Mouse (Mus musculus) G1E (cell line): ENCODE measurements around the gene 4930535I16Rik. TPM values are rescaled to one million over a fixed set of nuclear protein-coding genes. Genes with fewer than 3 reads are reported as not detected.
A peak's percentile ranks its signal among the peaks of the same experiment; 100 is the strongest.

ENCODE experiments used
- ATAC-seq: 2 replicates; pipeline ENCODE4 v1.8.0; 2016; ENCODE audit warnings: mild to moderate bottlenecking; ENCODE audit not compliant: insufficient number of reproducible peaks, poor library complexity, low FRiP score, severe bottlenecking; ENCODE audit errors: extremely low read depth
- DNase-seq: peaks from one replicate; pipeline ENCODE4 v3.0.0; 2012; ENCODE audit warnings: low spot score
- H3K27me3 ChIP-seq: 2 replicates; pipeline ENCODE4 v1.6.1; 2012; ENCODE audit warnings: mild to moderate bottlenecking, low read length, inconsistent platforms; ENCODE audit not compliant: insufficient read depth
- H3K36me3 ChIP-seq: replicated peaks from 2 replicates; pipeline ENCODE3; 2012; ENCODE audit warnings: mild to moderate bottlenecking, inconsistent platforms
- H3K4me1 ChIP-seq: 2 replicates; pipeline ENCODE4 v1.6.1; 2012; ENCODE audit warnings: low read depth, low read length, inconsistent platforms, mixed read lengths; ENCODE audit not compliant: insufficient read depth
- H3K4me3 ChIP-seq: 2 replicates; pipeline ENCODE4 v1.5.1; 2012; ENCODE audit warnings: low read depth, mild to moderate bottlenecking, inconsistent platforms, low read length, moderate library complexity, mixed read lengths
- H3K9me3 ChIP-seq: replicated peaks from 2 replicates; pipeline ENCODE4 v1.6.1; 2012; ENCODE audit warnings: inconsistent platforms
- CTCF ChIP-seq: IDR thresholded peaks from 2 replicates; pipeline ENCODE4 v1.5.1; 2012; ENCODE audit warnings: low read depth, low read length, inconsistent platforms, mixed read lengths
- GATA1 ChIP-seq: IDR thresholded peaks from 2 replicates; pipeline ENCODE4 v1.6.1; 2012; ENCODE audit warnings: borderline replicate concordance, low read length, inconsistent platforms, mixed read lengths
- GATA2 ChIP-seq: IDR thresholded peaks from 2 replicates; pipeline ENCODE4 v1.6.1; 2012; ENCODE audit warnings: low read depth, low read length, inconsistent platforms, borderline replicate concordance
- POLR2AphosphoS5 ChIP-seq: IDR thresholded peaks from 2 replicates; pipeline ENCODE4 v1.6.1; 2012; ENCODE audit warnings: low read depth, low read length, inconsistent platforms; ENCODE audit not compliant: insufficient replicate concordance
- TAL1 ChIP-seq: conservative IDR thresholded peaks from 2 replicates; pipeline ENCODE4 v1.6.1; 2012; ENCODE audit warnings: low read depth, low read length, inconsistent platforms, mixed read lengths
- polyA plus RNA-seq: library from polyadenylated mRNA; stranded (reverse); fragments of >175 nt; gene quantifications from 2 replicates; pipeline ENCODE4 v1.2.3, GENCODE M21; 2012
- total RNA-seq, 2 experiments: library from RNA; stranded (forward) in 1 of 2; stranded (reverse) in 1 of 2; fragments of 200-1000 nt in 1 of 2; fragments of >200 nt in 1 of 2; fragmentation: Nextera tagmentation in 1 of 2; gene quantifications; 2 replicates each; pipeline ENCODE4 v1.2.3; 2014 to 2017

Gene 4930535I16Rik
- not detected in 2 replicates for total RNA-seq (2014; fragmentation: Nextera tagmentation)
- not detected in 2 replicates for total RNA-seq (2017)
- 0.20 TPM in 1 of 2 replicates, not detected in the other for polyA plus RNA-seq

- no peak for ATAC-seq
- H3K4me3 ChIP-seq, result peak within 1 kb of the TSS; percentile 94
Observed at GRCm38 (mm10) chr4:123917548-123918140, at the start of gene 4930535I16Rik. Gene 4930535I16Rik (minus strand): TSS chr4:123918022.

GRCm38 (mm10) chr4:123962721-123963120, 44.9 kb upstream of the 4930535I16Rik start:
- Histone ChIP-seq H3K4me3 (no peak overlapping the region), H3K36me3 (no peaks in the 10 kb centered on the region), H3K4me1 (no peaks in the 10 kb centered on the region; the same call in 1 of the 2 replicates), H3K9me3 (no peaks in the 10 kb centered on the region), H3K27me3 (peaks cover 28% of the 10 kb centered on the region)
- ATAC-seq, result no peak
- no peak for TF ChIP-seq CTCF
- TF ChIP-seq GATA1, result no peak
- TF ChIP-seq GATA2, result no peak
- no peak for TF ChIP-seq TAL1
- TF ChIP-seq POLR2AphosphoS5, result no peak
- DNase-seq, result no peak

More at GRCm38 (mm10) chr4:123917548-123918140, at the start of gene 4930535I16Rik:
- H3K27me3 ChIP-seq, result no peaks in the 10 kb centered on the region
- peaks cover 48% of the 10 kb centered on the region for H3K36me3 ChIP-seq
- TF ChIP-seq CTCF (no peak), POLR2AphosphoS5 (no peak), GATA1 (no peak), GATA2 (no peak), TAL1 (no peak)
- H3K4me1 ChIP-seq, result peaks cover 28% of the 10 kb centered on the region
- no peaks in the 10 kb centered on the region for H3K9me3 ChIP-seq
- DNase-seq, result no peak

GRCm38 (mm10) chr4:123960955-123961354, 43.1 kb upstream of the 4930535I16Rik start:
- Histone ChIP-seq H3K36me3 (no peaks in the 10 kb centered on the region), H3K4me3 (no peak overlapping the region), H3K9me3 (no peaks in the 10 kb centered on the region), H3K27me3 (peaks cover 34% of the 10 kb centered on the region), H3K4me1 (peaks cover 3% of the 10 kb centered on the region; the same call in 1 of the 2 replicates)
- DNase-seq, result no peak
- no peak for ATAC-seq
- TF ChIP-seq CTCF, result no peak
- TF ChIP-seq GATA1, result no peak
- TF ChIP-seq GATA2, result no peak
- TF ChIP-seq POLR2AphosphoS5, result no peak
- no peak for TF ChIP-seq TAL1

- Histone ChIP-seq H3K9me3 (no peaks in the 10 kb centered on the region), H3K27me3 (peaks cover 33% of the 10 kb centered on the region), H3K4me3 (no peak overlapping the region), H3K4me1 (peaks cover 3% of the 10 kb centered on the region; the same call in 1 of the 2 replicates), H3K36me3 (no peaks in the 10 kb centered on the region)
- no peak for DNase-seq
- ATAC-seq, result no peak
- TF ChIP-seq TAL1, result no peak
- no peak for TF ChIP-seq GATA2
- TF ChIP-seq GATA1, result no peak
- TF ChIP-seq CTCF, result no peak
- no peak for TF ChIP-seq POLR2AphosphoS5
Observed at GRCm38 (mm10) chr4:123957891-123958290, 40.1 kb upstream of the 4930535I16Rik start.

GRCm38 (mm10) chr4:123957492-123957808, 39.6 kb upstream of the 4930535I16Rik start:
- no peak for TF ChIP-seq GATA1
- Histone ChIP-seq H3K9me3 (no peaks in the 10 kb centered on the region), H3K4me1 (peaks cover 3% of the 10 kb centered on the region; the same call in 1 of the 2 replicates), H3K27me3 (peaks cover 34% of the 10 kb centered on the region), H3K36me3 (no peaks in the 10 kb centered on the region), H3K4me3 (no peak overlapping the region)
- DNase-seq (no peak), ATAC-seq (no peak)

GRCm38 (mm10) chr4:123956703-123957491, 39.1 kb upstream of the 4930535I16Rik start:
- TF ChIP-seq GATA1 (no peak), CTCF (peak; percentile 22; the same call in 1 of the 2 replicates)
- ATAC-seq, result peak; percentile 54; the same call in 1 of the 2 replicates

More at GRCm38 (mm10) chr4:123956703-123957491, 39.1 kb upstream of the 4930535I16Rik start:
- peaks cover 36% of the 10 kb centered on the region for H3K27me3 ChIP-seq
- no peak overlapping the region for H3K4me3 ChIP-seq
- H3K9me3 ChIP-seq, result no peaks in the 10 kb centered on the region
- DNase-seq, result peak; percentile 65
- H3K4me1 ChIP-seq, result peaks cover 3% of the 10 kb centered on the region; the same call in 1 of the 2 replicates
- H3K36me3 ChIP-seq, result no peaks in the 10 kb centered on the region
